Mouse (Mus musculus) ES-E14 (cell line): ENCODE results near the gene Ski. TPM values are rescaled to one million over a fixed set of nuclear protein-coding genes. Genes with fewer than 3 reads are reported as not detected.

Experiments
- DNase-seq: peaks from one replicate; pipeline ENCODE4 v3.0.0-alpha.2; 2013; ENCODE audit warnings: low read depth, low spot score
- H3K27ac ChIP-seq: 2 replicates; pipeline ENCODE4 v1.5.1; 2012; ENCODE audit warnings: low read depth, mild to moderate bottlenecking, low read length, moderate library complexity, mixed read lengths; ENCODE audit not compliant: poor library complexity, insufficient read depth, severe bottlenecking
- H3K36me3 ChIP-seq: 2 replicates; pipeline ENCODE4 v1.6.1; 2012; ENCODE audit warnings: mild to moderate bottlenecking, low read length, moderate library complexity, mixed read lengths; ENCODE audit not compliant: control insufficient read depth, poor library complexity, insufficient read depth, severe bottlenecking
- H3K4me1 ChIP-seq, 2 experiments: fragments of 150-350 bp in 1 of 2; sonication (generic) in 1 of 2; 2 replicates each; pipeline ENCODE4 v1.6.1; 2012; ENCODE audit warnings: low read length in 2 of 2, mild to moderate bottlenecking in 1 of 2, mixed read lengths in 1 of 2; ENCODE audit not compliant: control insufficient read depth in 2 of 2, insufficient read depth in 2 of 2, poor library complexity in 1 of 2
- H3K4me3 ChIP-seq, 2 experiments: fragments of 150-350 bp in 1 of 2; sonication (generic) in 1 of 2; 2 replicates each; pipeline ENCODE4 v1.5.1; 2012; ENCODE audit warnings: low read length in 2 of 2, low read depth in 1 of 2, mild to moderate bottlenecking in 1 of 2, mixed read lengths in 1 of 2; ENCODE audit not compliant: insufficient read depth in 1 of 2, poor library complexity in 1 of 2, severe bottlenecking in 1 of 2
- H3K9ac ChIP-seq: 2 replicates; pipeline ENCODE4 v1.6.1; 2012; ENCODE audit warnings: low read depth, mild to moderate bottlenecking, low read length, mixed read lengths; ENCODE audit not compliant: poor library complexity, insufficient read depth, severe bottlenecking
- H3K9me3 ChIP-seq: fragments of 150-350 bp; sonication (generic); 2 replicates; pipeline ENCODE4 v1.6.1; 2012; ENCODE audit warnings: low read depth, mild to moderate bottlenecking, low read length; ENCODE audit not compliant: control insufficient read depth, insufficient read depth
- CHD2 ChIP-seq: IDR thresholded peaks from 2 replicates; pipeline ENCODE4 v1.6.1; 2014; ENCODE audit warnings: mild to moderate bottlenecking, low read depth, low read length, inconsistent platforms
- HCFC1 ChIP-seq: IDR thresholded peaks from 2 replicates; pipeline ENCODE4 v1.6.1; 2012; ENCODE audit warnings: low read length, inconsistent platforms, borderline replicate concordance; ENCODE audit not compliant: insufficient read depth
- MAFK ChIP-seq: IDR thresholded peaks from 2 replicates; pipeline ENCODE4 v1.6.1; 2014; ENCODE audit warnings: mild to moderate bottlenecking, low read depth, low read length, inconsistent platforms; ENCODE audit not compliant: insufficient read depth
- ZC3H11A ChIP-seq: IDR thresholded peaks from 2 replicates; pipeline ENCODE4 v1.6.1; 2012; ENCODE audit warnings: low read depth, mild to moderate bottlenecking, inconsistent platforms, low read length, borderline replicate concordance
- ZNF384 ChIP-seq: IDR thresholded peaks from 2 replicates; pipeline ENCODE4 v1.6.1; 2012; ENCODE audit warnings: low read depth, low read length, inconsistent platforms
- in situ Hi-C, 2 experiments: fragments of 600-800 bp; cut with MboI; formaldehyde crosslinking; loops; one replicate each; pipeline ENCODE4 v1.15.1; 2025; ENCODE audit warnings: low sequenced_read_pairs in 2 of 2, inconsistent platforms in 1 of 2; ENCODE audit not compliant: unreplicated experiment in 2 of 2
- total RNA-seq: library from RNA; depleted of rRNA; stranded (reverse); fragments of 300-350 nt; gene quantifications from 2 replicates; pipeline ENCODE4 v1.2.3, GENCODE M21; 2012

Gene Ski
- total RNA-seq, 1 experiment: 30.2 TPM

- DNase-seq: no peak
These were observed 8.2 kb downstream of the Ski start for GRCm38 (mm10) chr4:155214188-155214587.

DNA sequence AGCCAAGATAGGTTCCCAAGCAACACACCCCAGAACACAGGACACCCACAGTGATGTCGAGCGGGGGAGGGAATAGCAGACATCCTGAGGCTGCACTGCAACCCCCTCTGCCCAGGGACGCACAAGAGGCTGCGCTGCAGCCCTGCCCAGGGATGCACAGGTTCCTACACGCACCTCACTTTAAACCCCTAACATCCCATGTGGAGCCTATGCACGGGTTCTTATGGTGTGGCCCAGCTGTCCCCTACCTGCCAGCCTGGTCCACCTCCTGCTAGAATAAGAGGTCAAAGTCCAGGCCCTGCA is 8.7 kb downstream of the Ski start:
- H3K4me1 ChIP-seq: peaks cover 10 to 46% of the 10 kb centered on the region in 2 experiments; a peak in 3 of 4 replicates

More at GRCm38 (mm10) chr4:155214188-155214587, 8.2 kb downstream of the Ski start:
- no peak for TF ChIP-seq MAFK
- no peak for TF ChIP-seq ZNF384
- TF ChIP-seq HCFC1: no peak
- TF ChIP-seq CHD2: no peak
- no peak for TF ChIP-seq ZC3H11A
- Histone ChIP-seq H3K36me3 (peaks cover 16% of the 10 kb centered on the region; the same call in 1 of the 2 replicates), H3K9ac (0 out of 2 replicates have a peak overlapping the region, but pooled peaks have one; percentile 1), H3K27ac (no peak overlapping the region), H3K4me3 (no peak overlapping the region), H3K4me1 (peaks cover 12 to 47% of the 10 kb centered on the region in 2 experiments; a peak in 3 of 4 replicates), H3K9me3 (no peaks in the 10 kb centered on the region)
- in situ Hi-C loops: no loop called here

GRCm38 (mm10) chr4:155213052-155213751 is 9.2 kb downstream of the Ski start:
- no peak overlapping the region for H3K9ac ChIP-seq
- no peak for DNase-seq
- H3K4me3 ChIP-seq: no peak overlapping the region
- no peak overlapping the region for H3K27ac ChIP-seq
- peaks cover 16% of the 10 kb centered on the region; the same call in 1 of the 2 replicates for H3K36me3 ChIP-seq
- in situ Hi-C loops: no loop called here
- H3K4me1 ChIP-seq: peaks cover 9 to 44% of the 10 kb centered on the region in 2 experiments; a peak in 2 of 4 replicates
- no peaks in the 10 kb centered on the region for H3K9me3 ChIP-seq
- TF ChIP-seq HCFC1: no peak
- TF ChIP-seq ZNF384: no peak
- no peak for TF ChIP-seq CHD2
- no peak for TF ChIP-seq MAFK
- TF ChIP-seq ZC3H11A: no peak

More for the DNA sequence above, 8.7 kb downstream of the Ski start:
- TF ChIP-seq ZC3H11A (no peak), MAFK (no peak), HCFC1 (no peak), ZNF384 (no peak), CHD2 (no peak)
- no peak overlapping the region for H3K9ac ChIP-seq
- DNase-seq: no peak
- no peak overlapping the region for H3K27ac ChIP-seq
- H3K4me3 ChIP-seq: no peak overlapping the region
- H3K36me3 ChIP-seq: peaks cover 16% of the 10 kb centered on the region; the same call in 1 of the 2 replicates
- in situ Hi-C loops: no loop called here
- no peaks in the 10 kb centered on the region for H3K9me3 ChIP-seq

DNA sequence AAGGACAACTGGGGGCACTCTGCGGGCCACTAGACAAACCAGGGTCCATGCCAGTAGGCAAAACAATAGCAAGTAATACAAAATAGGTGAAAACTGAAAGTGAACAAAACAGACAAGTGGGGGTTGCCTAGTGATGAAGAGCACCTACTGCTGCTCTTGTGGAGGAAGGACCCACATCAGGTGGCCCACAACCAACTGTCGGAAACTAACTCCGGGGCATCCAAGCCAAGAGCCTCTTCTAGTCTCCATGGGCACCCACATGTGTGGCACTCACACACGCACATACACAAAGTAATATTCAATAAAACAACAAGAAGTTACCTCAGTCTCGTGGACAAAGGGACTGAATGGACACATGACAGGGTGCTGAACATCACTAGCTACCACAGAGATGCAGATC is 12.9 kb downstream of the Ski start:
- no peak overlapping the region for H3K27ac ChIP-seq
- no peak for TF ChIP-seq CHD2
- TF ChIP-seq ZC3H11A: no peak
- TF ChIP-seq HCFC1: no peak
- TF ChIP-seq ZNF384: no peak
- TF ChIP-seq MAFK: no peak
- no peak for DNase-seq
- peaks cover 11% of the 10 kb centered on the region; the same call in 1 of the 2 replicates for H3K36me3 ChIP-seq
- H3K9ac ChIP-seq: no peak overlapping the region
- H3K4me1 ChIP-seq: peaks cover 4 to 31% of the 10 kb centered on the region in 2 experiments; a peak in 3 of 4 replicates
- H3K9me3 ChIP-seq: no peaks in the 10 kb centered on the region
- no peak overlapping the region for H3K4me3 ChIP-seq
- in situ Hi-C loops: no loop called here

DNA sequence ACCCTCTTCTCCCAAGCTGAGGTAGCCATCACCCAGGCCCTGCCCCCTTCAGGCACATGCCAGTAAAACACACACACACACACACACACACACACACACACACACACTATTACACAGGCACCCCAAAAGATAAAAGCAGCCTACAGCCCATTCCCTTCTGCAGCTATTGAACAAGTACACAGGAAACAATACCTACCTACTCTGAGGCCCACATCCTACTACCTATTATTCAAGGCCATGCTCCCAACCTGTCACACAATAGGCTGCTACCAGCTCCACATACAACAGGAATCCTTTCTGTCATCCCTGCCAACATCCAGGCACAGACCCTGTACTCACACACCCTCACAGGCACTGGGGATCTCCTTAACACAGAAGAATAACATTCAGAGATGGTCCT is 13.3 kb downstream of the Ski start:
- Histone ChIP-seq H3K9ac (no peak overlapping the region), H3K4me3 (no peak overlapping the region), H3K4me1 (peaks cover 3 to 28% of the 10 kb centered on the region in 2 experiments; a peak in 3 of 4 replicates), H3K9me3 (no peaks in the 10 kb centered on the region), H3K36me3 (peaks cover 12% of the 10 kb centered on the region; the same call in 1 of the 2 replicates), H3K27ac (no peak overlapping the region)
- in situ Hi-C loops: no loop called here
- no peak for DNase-seq
- TF ChIP-seq HCFC1 (no peak), CHD2 (no peak), MAFK (no peak), ZNF384 (no peak), ZC3H11A (no peak)
